Mouse (Mus musculus) heart, adult 9 months (tissue): ENCODE results near the gene Adamts12.

Experiments
- DNase-seq, 2 experiments: peaks; one replicate each; pipeline ENCODE4 v3.0.0; 2022; ENCODE audit warnings: low spot score in 2 of 2

Gene Adamts12

GRCm38 (mm10) chr15:11064558-11065411 lies at the start of gene Adamts12:
TSS of gene Adamts12 (plus strand) at chr15:11064790.
- peak; percentile 79 to 80 for DNase-seq

GRCm38 (mm10) chr15:11014931-11015330 lies 49.7 kb upstream of the Adamts12 start:
- DNase-seq, result no peak

GRCm38 (mm10) chr15:11026801-11027561 lies 37.6 kb upstream of the Adamts12 start:
- no peak for DNase-seq

- DNase-seq, result no peak
These were observed 34.4 kb upstream of the Adamts12 start for GRCm38 (mm10) chr15:11030188-11030587.

- no peak for DNase-seq
These were observed 28.6 kb upstream of the Adamts12 start for GRCm38 (mm10) chr15:11035947-11036474.

GRCm38 (mm10) chr15:11036535-11037375 lies 27.8 kb upstream of the Adamts12 start:
- DNase-seq, result no peak

GRCm38 (mm10) chr15:11037376-11037695 lies 27.3 kb upstream of the Adamts12 start:
- DNase-seq, result no peak

GRCm38 (mm10) chr15:11037711-11038110 lies 26.9 kb upstream of the Adamts12 start, which contains the start of gene Rxfp3:
TSS of gene Rxfp3 (minus strand) at chr15:11037991.
- DNase-seq, result no peak

- peak in 1 of 2 experiments; percentile 29 for DNase-seq
These were observed 26.1 kb upstream of the Adamts12 start for GRCm38 (mm10) chr15:11038476-11038875.

- DNase-seq, result no peak
These were observed 24.5 kb upstream of the Adamts12 start for GRCm38 (mm10) chr15:11040067-11040466.

GRCm38 (mm10) chr15:11041229-11041628 lies 23.4 kb upstream of the Adamts12 start:
- DNase-seq, result no peak

- DNase-seq, result no peak
These were observed 21.8 kb upstream of the Adamts12 start for GRCm38 (mm10) chr15:11042828-11043227.

GRCm38 (mm10) chr15:11053678-11054439 lies 10.7 kb upstream of the Adamts12 start:
- no peak for DNase-seq

GRCm38 (mm10) chr15:11054440-11055080 lies 10.0 kb upstream of the Adamts12 start:
- DNase-seq, result no peak

- no peak for DNase-seq
These were observed 1.7 kb upstream of the Adamts12 start for GRCm38 (mm10) chr15:11062903-11063302.

- DNase-seq, result peak; percentile 34 to 44
These were observed 431 bp upstream of the Adamts12 start for GRCm38 (mm10) chr15:11064160-11064557.

- no peak for DNase-seq
These were observed 1.1 kb downstream of the Adamts12 start for GRCm38 (mm10) chr15:11065528-11066171.

GRCm38 (mm10) chr15:11066299-11066698 lies 1.7 kb downstream of the Adamts12 start:
- DNase-seq, result no peak

- no peak for DNase-seq
These were observed 3.3 kb downstream of the Adamts12 start for GRCm38 (mm10) chr15:11067891-11068290.
